Comparison of ENCODE assay signal across 24 mouse cellular contexts in genomic region chr17:72059312-72059711, GRCm38 (mm10).
"Had no signal": no experiment of that assay in that cellular context is flagged by ENCODE, and none has a peak within 500 bp of the region (broad histone marks: within the 10 kb centered on the region; RNA-seq: fewer than 3 reads in every experiment).

No protein-coding gene starts in this region.

- H3K36me3 ChIP-seq: heart, embryonic 12.5 days; hindbrain, embryonic 10.5 days; hindbrain, embryonic 12.5 days; intestine, embryonic 15.5 days; limb, embryonic 10.5 days; limb, embryonic 12.5 days; liver, embryonic 13.5 days had no signal

- H3K9me3 ChIP-seq: heart, embryonic 12.5 days; hindbrain, embryonic 10.5 days; hindbrain, embryonic 12.5 days; intestine, embryonic 15.5 days; limb, embryonic 10.5 days; limb, embryonic 12.5 days; liver, embryonic 13.5 days had no signal

- H3K4me3 ChIP-seq: gastrocnemius, adult 2 months; heart, adult 2 months; heart, embryonic 12.5 days; hindbrain, embryonic 10.5 days; hindbrain, embryonic 12.5 days; intestine, embryonic 15.5 days; limb, embryonic 10.5 days; limb, embryonic 12.5 days; liver, embryonic 13.5 days had no signal

- H3K27ac ChIP-seq: gastrocnemius, adult 2 months; heart, adult 2 months; hindbrain, embryonic 10.5 days; hindbrain, embryonic 12.5 days; hindbrain, embryonic 14.5 days; intestine, embryonic 15.5 days; limb, embryonic 10.5 days; limb, embryonic 12.5 days; liver, embryonic 13.5 days had no signal

- H3K4me1 ChIP-seq: heart, embryonic 12.5 days; hindbrain, embryonic 10.5 days; hindbrain, embryonic 12.5 days; intestine, embryonic 15.5 days; limb, embryonic 10.5 days; liver, embryonic 13.5 days had no signal

- DNase-seq: gastrocnemius, adult 2 months; gastrocnemius, postnatal 10 days; gastrocnemius, postnatal 25 days; heart, adult 2 months; heart, postnatal 10 days; heart, postnatal 4 days; kidney, adult 18-20 months; kidney, adult 8-10 months; kidney, postnatal 10 days; kidney, postnatal 36 days; layer of hippocampus, adult 9-11 months; layer of hippocampus, postnatal 36 days; liver; liver, embryonic 13.5 days had no signal

- ATAC-seq: hindbrain, embryonic 16.5 days; inflammation-experienced regulatory T-cells, adult 6 months; intestine, embryonic 15.5 days; intestine, postnatal 0 days had no signal

- H3K27me3 ChIP-seq: heart, embryonic 12.5 days; hindbrain, embryonic 12.5 days; intestine, embryonic 15.5 days; limb, embryonic 12.5 days; liver, embryonic 13.5 days had no signal
